Mouse (Mus musculus) ES-E14 (cell line): ENCODE results near the gene Fcor. TPM values are rescaled to one million over a fixed set of nuclear protein-coding genes. Genes with fewer than 3 reads are reported as not detected.
A peak's percentile ranks its signal among the peaks of the same experiment; 100 is the strongest.

Experiments used
- DNase-seq: peaks from one replicate; pipeline ENCODE4 v3.0.0-alpha.2; 2013; ENCODE audit warnings: low read depth, low spot score
- H3K27ac ChIP-seq: 2 replicates; pipeline ENCODE4 v1.5.1; 2012; ENCODE audit warnings: low read depth, mild to moderate bottlenecking, low read length, moderate library complexity, mixed read lengths; ENCODE audit not compliant: poor library complexity, insufficient read depth, severe bottlenecking
- H3K36me3 ChIP-seq: 2 replicates; pipeline ENCODE4 v1.6.1; 2012; ENCODE audit warnings: mild to moderate bottlenecking, low read length, moderate library complexity, mixed read lengths; ENCODE audit not compliant: control insufficient read depth, poor library complexity, insufficient read depth, severe bottlenecking
- H3K4me1 ChIP-seq, 2 experiments: fragments of 150-350 bp in 1 of 2; sonication (generic) in 1 of 2; 2 replicates each; pipeline ENCODE4 v1.6.1; 2012; ENCODE audit warnings: low read length in 2 of 2, mild to moderate bottlenecking in 1 of 2, mixed read lengths in 1 of 2; ENCODE audit not compliant: control insufficient read depth in 2 of 2, insufficient read depth in 2 of 2, poor library complexity in 1 of 2
- H3K4me3 ChIP-seq, 2 experiments: fragments of 150-350 bp in 1 of 2; sonication (generic) in 1 of 2; 2 replicates each; pipeline ENCODE4 v1.5.1; 2012; ENCODE audit warnings: low read length in 2 of 2, low read depth in 1 of 2, mild to moderate bottlenecking in 1 of 2, mixed read lengths in 1 of 2; ENCODE audit not compliant: insufficient read depth in 1 of 2, poor library complexity in 1 of 2, severe bottlenecking in 1 of 2
- H3K9ac ChIP-seq: 2 replicates; pipeline ENCODE4 v1.6.1; 2012; ENCODE audit warnings: low read depth, mild to moderate bottlenecking, low read length, mixed read lengths; ENCODE audit not compliant: poor library complexity, insufficient read depth, severe bottlenecking
- H3K9me3 ChIP-seq: fragments of 150-350 bp; sonication (generic); 2 replicates; pipeline ENCODE4 v1.6.1; 2012; ENCODE audit warnings: low read depth, mild to moderate bottlenecking, low read length; ENCODE audit not compliant: control insufficient read depth, insufficient read depth
- CHD2 ChIP-seq: IDR thresholded peaks from 2 replicates; pipeline ENCODE4 v1.6.1; 2014; ENCODE audit warnings: mild to moderate bottlenecking, low read depth, low read length, inconsistent platforms
- HCFC1 ChIP-seq: IDR thresholded peaks from 2 replicates; pipeline ENCODE4 v1.6.1; 2012; ENCODE audit warnings: low read length, inconsistent platforms, borderline replicate concordance; ENCODE audit not compliant: insufficient read depth
- MAFK ChIP-seq: IDR thresholded peaks from 2 replicates; pipeline ENCODE4 v1.6.1; 2014; ENCODE audit warnings: mild to moderate bottlenecking, low read depth, low read length, inconsistent platforms; ENCODE audit not compliant: insufficient read depth
- ZC3H11A ChIP-seq: IDR thresholded peaks from 2 replicates; pipeline ENCODE4 v1.6.1; 2012; ENCODE audit warnings: low read depth, mild to moderate bottlenecking, inconsistent platforms, low read length, borderline replicate concordance
- ZNF384 ChIP-seq: IDR thresholded peaks from 2 replicates; pipeline ENCODE4 v1.6.1; 2012; ENCODE audit warnings: low read depth, low read length, inconsistent platforms
- in situ Hi-C, 2 experiments: fragments of 600-800 bp; cut with MboI; formaldehyde crosslinking; loops; one replicate each; pipeline ENCODE4 v1.15.1; 2025; ENCODE audit warnings: low sequenced_read_pairs in 2 of 2, inconsistent platforms in 1 of 2; ENCODE audit not compliant: unreplicated experiment in 2 of 2
- total RNA-seq: library from RNA; depleted of rRNA; stranded (reverse); fragments of 300-350 nt; gene quantifications from 2 replicates; pipeline ENCODE4 v1.2.3, GENCODE M21; 2012

The Fcor gene
- total RNA-seq, 1 experiment = 11.6 TPM

DNA sequence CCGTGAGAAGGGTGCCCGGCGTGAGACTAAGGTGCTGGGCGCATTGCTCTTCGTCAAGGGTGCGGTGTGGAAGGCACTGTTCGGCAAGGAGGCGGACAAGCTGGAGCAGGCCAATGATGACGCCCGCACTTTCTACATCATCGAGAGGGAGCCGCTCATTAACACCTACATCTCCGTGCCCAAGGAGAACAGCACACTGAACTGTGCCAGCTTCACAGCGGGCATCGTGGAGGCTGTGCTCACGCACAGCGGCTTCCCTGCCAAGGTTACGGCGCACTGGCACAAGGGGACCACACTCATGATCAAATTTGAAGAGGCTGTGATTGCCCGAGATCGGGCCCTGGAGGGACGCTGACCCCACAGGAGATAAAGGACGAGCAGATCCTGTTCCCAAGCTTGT is 7.1 kb upstream of the Fcor start:
- in situ Hi-C loops = loop anchor here in 1 of 2 experiments (10.0 kb wide), 1 partner anchor 394 kb away; no protein-coding TSS in a partner anchor
- Histone ChIP-seq H3K9ac (peak overlapping the region; percentile 63; the same call in 1 of the 2 replicates), H3K27ac (no peak overlapping the region), H3K9me3 (no peaks in the 10 kb centered on the region), H3K4me3 (peak overlapping the region; percentile 61 to 65), H3K4me1 (peaks cover 4 to 5% of the 10 kb centered on the region in 2 experiments; a peak in 3 of 4 replicates), H3K36me3 (peaks cover 10% of the 10 kb centered on the region)
- TF ChIP-seq ZC3H11A = no peak
- no peak for TF ChIP-seq MAFK
- no peak for TF ChIP-seq ZNF384
- no peak for TF ChIP-seq HCFC1
- no peak for TF ChIP-seq CHD2
- no peak for DNase-seq

DNA sequence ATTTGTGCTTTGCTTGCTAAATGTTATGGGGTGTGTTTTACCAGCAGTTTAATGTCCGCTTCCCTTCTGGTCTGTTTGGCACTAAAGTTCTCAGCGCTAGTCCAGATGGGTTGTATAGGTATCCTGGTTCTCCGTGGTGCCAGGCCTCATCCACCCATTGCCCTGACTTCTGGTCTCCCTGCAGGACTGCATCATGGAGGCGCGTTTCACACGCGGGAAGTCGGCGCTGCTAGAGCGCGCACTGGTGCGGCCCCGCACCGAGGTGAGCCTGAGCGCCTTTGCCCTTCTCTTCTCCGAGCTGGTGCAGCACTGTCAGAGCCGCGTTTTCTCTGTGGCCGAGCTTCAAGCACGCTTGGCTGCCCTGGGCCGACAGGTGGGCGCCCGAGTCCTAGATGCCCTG is 6.7 kb upstream of the Fcor start:
- Histone ChIP-seq H3K36me3 (peaks cover 10% of the 10 kb centered on the region), H3K9ac (peak overlapping the region; percentile 63), H3K27ac (no peak overlapping the region), H3K9me3 (no peaks in the 10 kb centered on the region), H3K4me3 (peak overlapping the region; percentile 61 to 65), H3K4me1 (peaks cover 4 to 5% of the 10 kb centered on the region in 2 experiments; a peak in 3 of 4 replicates)
- in situ Hi-C loops = loop anchor here in 1 of 2 experiments (10.0 kb wide), 1 partner anchor 394 kb away; no protein-coding TSS in a partner anchor
- DNase-seq = no peak
- TF ChIP-seq CHD2 (no peak), MAFK (no peak), ZNF384 (no peak), ZC3H11A (no peak), HCFC1 (no peak)

DNA sequence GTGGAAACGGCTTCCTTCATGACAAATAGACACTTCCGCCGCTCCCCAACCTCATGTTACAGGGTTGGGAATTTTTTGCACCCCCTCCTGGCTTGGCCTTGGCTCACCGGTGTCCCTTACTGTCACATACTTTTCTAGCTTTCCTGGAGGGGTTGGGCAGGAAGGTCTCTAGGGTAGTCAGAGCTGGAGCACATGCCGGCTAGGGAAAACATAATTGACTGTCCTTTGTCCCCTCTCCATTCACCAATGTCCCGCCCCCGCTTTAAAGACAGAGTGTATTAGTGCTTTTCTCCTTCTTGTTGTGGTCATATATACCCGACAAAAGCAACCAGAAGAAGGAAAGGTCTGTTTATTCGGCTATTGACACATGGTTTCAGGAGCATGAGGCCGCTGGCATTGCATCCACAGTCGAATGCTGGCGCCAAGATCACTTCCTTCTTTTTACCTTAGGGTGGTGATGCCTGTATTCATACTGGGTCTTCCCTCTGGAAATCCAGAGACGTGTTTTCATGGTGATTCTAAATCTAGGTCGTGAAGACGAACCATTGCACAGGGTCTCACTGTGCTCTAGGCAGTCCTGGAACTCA is 4.9 kb upstream of the Fcor start:
- peaks cover 4 to 5% of the 10 kb centered on the region in 2 experiments; a peak in 3 of 4 replicates for H3K4me1 ChIP-seq
- TF ChIP-seq ZNF384 (no peak), HCFC1 (no peak), MAFK (no peak), ZC3H11A (no peak), CHD2 (no peak)
- DNase-seq = no peak
- in situ Hi-C loops = loop anchor here in 1 of 2 experiments (10.0 kb wide), 1 partner anchor 392 kb away; no protein-coding TSS in a partner anchor
- H3K9ac ChIP-seq = peak overlapping the region; percentile 91
- peak overlapping the region; percentile 65; the same call in 1 of the 2 replicates for H3K27ac ChIP-seq
- no peaks in the 10 kb centered on the region for H3K9me3 ChIP-seq
- H3K4me3 ChIP-seq = peak overlapping the region; percentile 87 to 89
- peaks cover 10% of the 10 kb centered on the region for H3K36me3 ChIP-seq

DNA sequence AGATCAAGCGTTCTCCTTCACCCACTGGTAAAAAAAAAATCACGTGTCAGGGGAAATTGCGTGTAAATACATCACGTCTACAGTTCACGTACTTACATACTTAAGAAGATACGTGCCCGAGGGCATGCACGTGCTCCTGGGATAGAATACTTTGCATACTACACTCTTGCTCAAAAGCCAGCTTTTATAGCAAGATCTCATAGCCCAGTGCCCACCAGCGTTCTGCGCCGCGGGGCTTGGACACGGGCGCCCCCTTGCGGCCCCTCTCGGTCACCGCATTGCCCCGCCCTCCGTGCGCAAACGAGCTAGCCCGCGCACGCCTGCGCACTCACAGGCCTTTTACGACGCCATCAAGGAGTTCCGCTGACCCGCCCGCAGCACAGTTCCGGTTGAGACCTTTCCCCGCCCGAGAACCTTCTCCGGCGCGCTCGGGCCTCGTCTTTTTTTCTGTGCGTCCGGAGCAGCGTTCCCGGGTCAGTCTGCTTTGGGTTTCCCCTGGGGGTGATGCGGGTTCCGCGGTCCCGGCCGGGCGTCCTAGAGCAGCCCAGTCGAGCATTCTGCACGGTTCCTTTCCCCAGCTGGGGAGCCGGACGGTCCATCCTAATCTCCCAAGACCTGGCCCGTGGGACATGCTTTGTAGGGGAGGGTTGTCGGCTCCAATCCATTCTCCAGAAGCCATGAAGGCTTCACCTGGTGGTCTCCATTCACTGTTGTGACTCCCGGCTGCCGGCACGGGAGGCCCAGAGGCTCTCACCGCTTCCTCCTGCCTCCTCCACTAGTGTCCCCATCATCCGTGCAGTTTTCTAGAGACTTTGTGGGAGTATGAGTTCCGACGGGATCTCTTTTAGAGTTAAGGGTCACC is 4.2 kb upstream of the Fcor start, which contains the start of gene Trappc5:
TSS of gene Trappc5 (plus strand) at position 169 of the 862 bp plus-strand sequence.
- no peaks in the 10 kb centered on the region for H3K9me3 ChIP-seq
- H3K4me3 ChIP-seq = peak within 1 kb of the TSS; percentile 87 to 89
- in situ Hi-C loops = loop anchor here in 1 of 2 experiments (10.0 kb wide), 1 partner anchor 392 kb away; no protein-coding TSS in a partner anchor
- peaks cover 4 to 5% of the 10 kb centered on the region in 2 experiments; a peak in 3 of 4 replicates for H3K4me1 ChIP-seq
- DNase-seq = peak; percentile 89
- H3K27ac ChIP-seq = peak within 1 kb of the TSS; percentile 65
- peak; percentile 74; the same call in 1 of the 2 replicates for TF ChIP-seq ZC3H11A
- TF ChIP-seq ZNF384 = peak; percentile 63
- TF ChIP-seq CHD2 = no peak
- no peak for TF ChIP-seq HCFC1
- TF ChIP-seq MAFK = no peak
- peak within 1 kb of the TSS; percentile 91 for H3K9ac ChIP-seq
- H3K36me3 ChIP-seq = peaks cover 10% of the 10 kb centered on the region
